Mouse (Mus musculus) adrenal gland, postnatal 25 days (tissue): Measurements from ENCODE around the gene Kcnq4. TPM values are rescaled to one million over a fixed set of nuclear protein-coding genes. Genes with fewer than 3 reads are reported as not detected.
A peak's percentile ranks its signal among the peaks of the same experiment; 100 is the strongest.

ENCODE experiments used
- DNase-seq: peaks from one replicate; pipeline ENCODE4 v3.0.0; 2021; ENCODE audit warnings: mixed read lengths
- microRNA-seq, 2 experiments: library from miRNA; unstranded; fragments of <30 nt; microRNA quantifications; one replicate each; pipeline ENCODE4 v1.2.0; 2021
- total RNA-seq: library from RNA; stranded (reverse); gene quantifications from 2 replicates; pipeline ENCODE4 v1.2.3, GENCODE M21; 2021

The Kcnq4 gene
- total RNA-seq, 1 experiment from 2014 or later: 2.0 TPM

DNA sequence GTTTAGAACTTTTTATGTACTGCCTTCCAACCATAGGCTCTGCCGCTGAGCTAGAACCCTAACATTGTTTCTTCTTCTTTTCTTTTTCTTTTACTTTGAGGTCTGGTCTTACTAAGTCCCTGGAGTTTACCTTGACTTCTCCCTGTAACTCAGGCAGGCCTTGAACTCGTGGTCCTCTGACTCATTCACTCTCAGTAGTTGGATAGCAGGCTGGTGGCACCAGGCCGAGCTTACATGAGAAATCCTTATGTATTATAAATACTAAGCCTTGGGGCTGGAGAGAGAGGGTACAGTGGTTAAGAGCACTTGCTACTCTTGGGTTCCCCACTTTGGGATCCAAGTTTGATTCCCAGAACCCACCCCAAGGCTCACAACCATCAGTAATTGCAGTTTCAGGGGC is 74.8 kb downstream of the Kcnq4 start:
- DNase-seq: peak; percentile 75

DNA sequence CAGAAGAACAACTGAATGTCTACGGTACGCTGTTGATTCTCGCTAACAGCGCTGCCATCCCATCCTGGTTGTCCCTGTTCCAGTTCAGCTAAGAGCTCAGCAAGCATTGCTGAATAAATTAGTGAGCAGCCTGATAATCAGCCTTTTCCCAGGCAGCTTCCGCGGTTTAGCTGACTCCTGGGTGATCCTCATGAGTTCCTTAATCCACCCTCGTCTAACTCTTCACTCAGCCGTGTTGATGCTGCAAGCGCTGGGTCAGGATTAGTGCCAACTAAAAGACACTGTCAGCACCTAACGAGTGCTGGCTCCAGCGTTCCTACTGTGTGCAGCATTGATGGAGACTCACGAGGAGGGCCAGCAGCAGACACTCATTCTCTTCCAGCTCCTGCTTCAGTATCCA is 77.4 kb downstream of the Kcnq4 start:
- DNase-seq: no peak

DNA sequence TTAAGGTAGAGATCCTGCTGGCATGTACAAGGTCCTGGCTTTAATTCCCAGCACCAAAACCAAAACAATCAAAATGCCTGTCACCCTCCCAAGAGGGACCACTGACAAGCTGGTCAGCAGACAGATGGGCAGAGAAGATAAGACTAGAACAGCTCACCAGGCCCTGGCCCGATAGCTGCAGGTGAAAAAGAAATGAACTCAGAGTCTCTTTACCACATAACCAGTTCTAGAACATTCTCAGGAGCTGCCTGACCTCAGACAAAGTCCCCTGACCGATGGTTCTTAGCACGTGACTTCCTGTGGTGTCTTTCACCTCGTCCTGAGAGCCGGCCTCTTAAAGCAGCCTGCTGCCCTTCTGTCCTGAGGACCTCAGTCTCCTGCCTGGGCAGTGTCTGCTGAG is 78.8 kb downstream of the Kcnq4 start:
- no peak for DNase-seq

GRCm38 (mm10) chr4:120668551-120668950 is 79.9 kb downstream of the Kcnq4 start:
- peak; percentile 22 for DNase-seq

DNA sequence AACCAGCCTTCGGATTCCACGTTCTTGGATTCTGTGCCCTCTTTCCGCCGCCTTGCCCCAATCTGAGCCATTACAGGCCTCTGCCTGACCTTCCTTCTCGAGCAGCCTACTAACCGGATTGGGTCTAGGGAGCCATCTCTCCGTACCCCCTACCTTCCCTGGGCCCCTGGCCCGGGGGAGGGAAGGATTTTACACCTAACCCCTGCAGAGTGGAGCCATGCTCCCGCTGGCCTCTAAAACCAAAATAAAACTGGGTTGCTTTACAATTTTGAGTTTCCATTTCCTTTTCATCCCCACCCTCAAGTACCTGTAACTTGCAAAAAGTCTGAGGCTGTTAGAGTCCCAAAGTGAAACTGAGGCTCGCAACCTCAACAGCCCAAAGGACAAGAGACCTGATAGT is 80.9 kb downstream of the Kcnq4 start:
- no peak for DNase-seq

DNA sequence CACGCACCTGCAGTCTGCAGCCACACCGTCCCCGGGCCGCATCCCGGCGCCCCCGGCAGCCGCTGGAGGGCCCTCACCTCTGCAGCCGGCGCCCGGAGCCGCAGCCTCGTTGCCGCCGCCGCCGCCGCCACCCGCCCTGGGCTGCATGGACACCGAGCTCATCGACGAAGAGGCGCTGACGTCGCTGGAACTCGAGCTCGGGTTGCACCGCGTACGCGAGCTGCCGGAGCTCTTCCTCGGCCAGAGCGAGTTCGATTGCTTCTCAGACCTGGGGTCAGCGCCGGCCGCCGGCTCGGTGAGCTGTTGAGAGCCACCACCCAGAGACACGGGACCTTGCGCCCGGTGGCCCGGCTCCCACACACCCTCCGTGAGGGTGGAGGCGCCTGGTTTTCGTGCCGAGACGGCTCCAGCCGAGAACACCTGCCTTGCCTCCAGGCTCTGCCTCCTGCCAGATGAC is 81.3 kb downstream of the Kcnq4 start:
- peak; percentile 74 for DNase-seq

DNA sequence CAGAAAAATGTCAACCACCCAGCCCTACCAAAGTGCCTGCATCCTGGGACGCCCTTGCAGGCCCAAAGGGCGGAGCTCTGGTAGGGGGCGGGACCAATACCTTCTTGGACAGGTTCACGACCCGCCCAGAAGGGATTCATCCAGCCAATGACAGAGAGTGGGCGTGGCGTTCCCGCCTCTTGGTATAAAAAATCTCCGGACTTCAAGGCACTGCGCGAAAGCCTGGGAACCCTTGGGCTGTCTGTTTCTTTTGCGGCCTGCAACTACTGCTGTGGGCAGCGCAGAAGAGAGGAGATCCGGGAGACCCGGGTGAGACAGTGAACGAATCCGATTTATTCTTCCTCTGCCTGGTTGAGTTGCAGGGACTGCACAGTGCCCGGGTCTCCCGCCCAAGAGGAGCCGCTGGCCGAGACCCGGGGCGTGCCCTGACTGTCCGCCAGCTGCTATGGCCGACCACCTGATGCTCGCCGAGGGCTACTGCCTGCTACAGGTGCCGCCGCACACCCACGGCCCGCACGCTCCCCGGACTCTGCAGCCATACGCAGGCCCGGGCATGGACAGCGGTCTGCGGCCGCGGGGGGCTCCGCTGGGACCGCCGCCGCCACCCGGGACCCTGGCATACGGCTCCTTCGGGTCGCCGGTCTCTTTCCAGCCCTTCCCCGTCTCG is 81.9 kb downstream of the Kcnq4 start, which contains the start of gene Cited4:
Gene Cited4, plus strand, starts transcription at position 215 of the 667 bp plus-strand sequence.
- DNase-seq: peak; percentile 90

DNA sequence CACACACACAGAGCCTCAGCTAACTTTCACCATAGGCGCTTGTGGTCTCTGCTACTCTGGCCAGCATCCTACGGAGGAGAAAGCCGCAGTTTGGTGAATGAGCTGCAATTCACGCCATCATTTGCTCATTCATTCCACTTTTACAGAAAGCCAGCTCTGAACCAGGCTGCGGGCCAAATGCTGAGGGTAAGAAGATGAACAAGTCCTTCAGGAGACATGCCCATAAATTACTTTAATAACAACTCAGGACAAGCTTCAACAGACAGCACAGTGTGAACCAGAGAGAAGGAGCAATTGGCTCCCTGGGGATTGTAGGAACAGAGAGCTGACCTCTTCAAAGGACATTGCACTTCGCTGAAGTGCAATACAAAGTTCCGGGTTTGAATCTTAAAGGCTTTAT is 82.6 kb downstream of the Kcnq4 start:
- peak; percentile 58 for DNase-seq

DNA sequence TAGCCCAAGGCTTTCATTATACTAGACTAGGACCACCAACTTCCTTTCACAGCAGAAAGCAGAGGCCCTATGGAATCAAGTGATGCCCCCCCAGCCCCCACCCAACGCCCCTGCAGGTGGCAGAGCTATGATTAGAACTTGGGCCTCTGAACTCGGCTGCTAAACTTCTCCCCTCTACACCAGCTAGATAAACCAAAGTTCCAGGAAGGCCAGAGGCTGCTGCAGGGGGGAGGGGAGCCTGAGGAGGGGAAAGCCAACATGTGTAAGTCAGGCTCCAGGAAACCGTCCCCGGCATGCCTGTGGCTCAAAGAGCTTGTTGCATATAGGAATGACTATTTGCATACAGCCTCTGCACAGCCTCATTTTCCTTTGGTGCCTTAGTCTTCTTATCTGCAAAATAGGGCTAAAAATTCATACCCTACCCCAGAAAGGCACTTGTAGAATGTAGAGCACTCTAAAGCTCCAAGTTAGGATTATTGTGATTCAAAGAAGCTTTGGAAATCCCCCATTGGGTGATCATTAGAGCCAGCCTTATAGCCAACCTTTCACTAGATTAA is 83.2 kb downstream of the Kcnq4 start:
- no peak for DNase-seq

- DNase-seq: no peak
Observed at GRCm38 (mm10) chr4:120664601-120665000, 83.8 kb downstream of the Kcnq4 start.

GRCm38 (mm10) chr4:120660485-120660884 is 87.9 kb downstream of the Kcnq4 start:
- DNase-seq: no peak

- DNase-seq: no peak
Observed at GRCm38 (mm10) chr4:120655898-120656297, 92.5 kb downstream of the Kcnq4 start.

DNA sequence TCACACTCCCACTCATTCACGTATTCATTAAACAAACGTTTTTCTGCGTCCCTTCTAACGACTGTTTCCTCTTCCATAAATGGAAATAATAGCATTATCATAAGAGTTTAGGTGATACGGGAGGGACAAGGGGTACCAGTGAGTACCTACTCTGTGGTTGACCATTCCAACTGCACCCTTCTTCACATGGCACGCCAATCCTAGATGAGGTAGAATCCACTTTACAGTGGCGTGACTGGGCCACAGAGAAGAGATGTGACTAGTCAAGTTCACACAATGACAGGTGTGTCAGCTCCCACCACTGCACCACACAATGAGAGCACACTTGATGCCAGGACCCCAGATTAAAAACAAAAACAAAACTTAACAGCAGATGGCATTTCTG is 98.2 kb downstream of the Kcnq4 start:
- no peak for DNase-seq

DNA sequence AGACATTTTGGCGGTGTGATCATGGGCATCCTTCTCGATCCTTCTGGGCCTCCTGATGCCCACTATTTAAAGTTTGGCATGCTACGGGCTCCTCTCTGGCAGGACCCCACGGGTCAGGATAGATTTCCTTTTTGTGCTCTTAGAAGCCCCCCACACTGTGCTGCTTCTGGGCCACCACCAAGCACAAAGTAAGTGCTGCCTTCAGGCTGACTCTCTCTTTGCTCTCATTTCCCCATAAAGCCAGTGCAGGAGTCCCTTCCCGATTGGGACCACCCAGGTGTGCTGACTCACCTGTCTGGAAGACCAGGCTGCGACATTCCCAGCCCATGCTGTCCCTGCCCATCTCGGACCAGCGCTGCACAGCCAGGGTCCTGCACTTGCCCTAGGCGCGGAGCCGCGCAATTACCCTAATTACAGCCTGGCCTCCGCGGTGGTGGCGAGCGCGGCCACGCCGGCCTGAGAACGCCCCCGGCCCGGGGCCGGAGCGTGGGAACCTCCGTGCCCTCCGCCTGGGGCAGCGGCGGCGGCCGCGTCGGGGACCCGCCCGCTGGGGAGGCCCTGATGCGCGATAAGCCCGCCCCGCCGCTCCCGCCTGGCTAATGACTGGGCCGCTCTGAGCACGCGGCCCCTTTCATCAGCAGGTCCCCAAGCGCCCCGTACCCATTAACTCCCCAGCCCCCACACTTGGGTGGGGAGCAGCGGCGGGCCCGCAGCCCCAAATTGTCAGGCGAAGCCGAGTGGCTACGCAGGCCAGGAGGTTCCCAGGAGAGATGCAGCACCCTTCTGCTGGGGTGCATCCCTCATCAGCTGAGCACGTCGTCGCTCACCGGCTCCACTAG is 98.8 kb downstream of the Kcnq4 start:
- DNase-seq: peak; percentile 40

Small RNAs within 50 kb of the gene (microRNA-seq; reads per million reads assigned to microRNA genes)
- gene Mir30c-1 (247 to 280 reads per million in 2 experiments), gene Mir30e (0 reads per million in 2 experiments), gene Mir30f (0 reads per million in 2 experiments)

Other genes with a start within 250 kb of the Kcnq4 start
- gene Slfnl1, start 216.4 kb downstream of the Kcnq4 start, total RNA-seq: 0.39 TPM in 1 of 2 replicates, not detected in the other
- gene Ctps, start 178.3 kb downstream of the Kcnq4 start, total RNA-seq: 30.5 and 41.3 TPM in 2 replicates
- gene Gm8439, start 159.9 kb downstream of the Kcnq4 start, total RNA-seq: not detected in 2 replicates
- gene Cited4, start 82.0 kb downstream of the Kcnq4 start, total RNA-seq: 61.7 and 80.0 TPM in 2 replicates
- gene Nfyc, start 83.0 kb upstream of the Kcnq4 start, total RNA-seq: 62.8 and 68.9 TPM in 2 replicates
- gene Rims3, start 106.2 kb upstream of the Kcnq4 start, total RNA-seq: 6.4 and 11.1 TPM in 2 replicates
- gene Exo5, start 176.4 kb upstream of the Kcnq4 start, total RNA-seq: 11.6 and 12.9 TPM in 2 replicates
- gene Zfp69, start 203.1 kb upstream of the Kcnq4 start, total RNA-seq: 3.4 and 4.9 TPM in 2 replicates